Mouse (Mus musculus) layer of hippocampus, postnatal 14 days (tissue): ENCODE results near the gene Ugt3a2. TPM values are rescaled to one million over a fixed set of nuclear protein-coding genes. Genes with fewer than 3 reads are reported as not detected.

Experiments used
- DNase-seq, 2 experiments: peaks; one replicate each; pipeline ENCODE4 v3.0.0; 2021 to 2022; ENCODE audit warnings: low spot score in 2 of 2, mixed read lengths in 1 of 2
- long read RNA-seq, 2 experiments: library from polyadenylated mRNA; stranded (forward); transcript quantifications; one replicate each; pipeline ENCODE4 v2.0.0; 2021
- total RNA-seq, 2 experiments: library from RNA; stranded (reverse); gene quantifications; 2 replicates each; pipeline ENCODE4 v1.2.3; 2021

Gene Ugt3a2
- total RNA-seq, result not detected
- long read RNA-seq, experiment 1, result 0 reads
- long read RNA-seq, experiment 2, result 0 reads

DNA sequence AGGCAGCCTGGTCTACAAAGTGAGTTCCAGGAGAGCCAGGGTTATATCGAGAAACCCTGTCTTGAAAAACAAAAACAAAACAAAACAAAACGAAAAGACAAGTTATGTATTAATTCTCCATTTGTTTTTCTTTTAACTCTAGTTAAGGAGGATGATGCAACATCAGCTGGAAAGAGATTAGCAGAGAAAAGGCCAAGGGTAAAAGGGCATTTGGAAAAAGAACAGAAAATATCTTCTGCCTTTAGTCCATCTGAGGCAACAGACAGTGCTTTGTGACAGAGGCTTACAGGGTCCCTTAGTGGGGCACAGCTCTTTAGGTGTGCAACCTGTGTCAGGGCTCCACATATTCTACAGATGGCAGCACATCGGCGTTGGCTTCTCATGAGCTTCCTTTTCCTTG is at the start of gene Ugt3a2:
Gene Ugt3a2 (plus strand): TSS at position 210 of the 400 bp plus-strand sequence.
- DNase-seq, result no peak

DNA sequence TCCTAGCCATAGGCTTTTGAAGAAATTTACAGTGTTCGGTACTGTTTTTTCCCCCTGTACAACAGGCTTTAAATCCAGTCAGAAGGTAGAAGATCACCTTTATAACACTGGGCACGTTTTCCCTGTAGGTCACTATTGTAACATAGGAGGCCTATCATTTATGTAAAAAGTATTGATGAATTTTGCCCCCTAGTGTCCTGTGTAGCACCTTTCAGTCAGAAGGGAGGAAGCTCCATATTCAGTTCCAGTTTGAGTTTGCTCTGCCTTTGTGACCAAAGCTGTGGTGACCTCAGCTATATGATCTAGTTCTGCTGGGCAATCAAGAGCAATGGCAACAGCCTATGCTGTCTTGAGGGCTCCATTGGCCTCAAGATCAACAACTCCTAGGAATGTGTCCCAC is 45.7 kb upstream of the Ugt3a2 start:
- DNase-seq, result no peak

DNA sequence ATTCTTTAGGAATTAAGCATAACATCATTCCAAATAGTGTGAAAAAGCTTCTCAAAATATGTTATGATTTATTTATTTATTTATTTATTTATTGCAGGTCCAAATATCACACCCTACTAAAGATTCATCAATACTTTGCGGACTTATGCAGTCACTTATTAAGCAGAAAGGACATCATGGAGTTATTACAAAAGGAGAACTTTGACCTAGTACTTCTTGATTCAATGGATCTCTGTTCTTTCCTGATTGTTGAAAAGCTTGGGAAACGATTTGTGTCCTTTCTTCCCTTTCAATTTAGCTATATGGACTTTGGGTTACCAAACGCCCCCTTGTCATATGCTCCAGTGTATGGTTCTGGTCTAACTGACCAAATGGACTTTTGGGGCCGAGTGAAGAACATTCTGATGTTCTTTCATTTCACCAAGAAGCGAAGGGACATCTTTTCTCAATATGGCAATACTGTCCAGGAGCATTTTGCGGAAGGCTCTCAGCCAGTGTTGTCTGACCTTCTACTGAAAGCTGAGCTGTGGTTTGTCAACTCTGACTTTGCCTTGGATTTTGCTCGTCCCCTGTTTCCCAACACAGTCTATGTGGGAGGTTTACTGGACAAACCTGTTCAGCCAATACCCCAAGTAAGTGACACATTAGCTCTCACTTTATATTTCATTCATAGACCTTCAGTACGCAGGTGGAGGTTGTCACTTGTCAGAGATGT is 29.2 kb upstream of the Ugt3a2 start:
- no peak for DNase-seq

DNA sequence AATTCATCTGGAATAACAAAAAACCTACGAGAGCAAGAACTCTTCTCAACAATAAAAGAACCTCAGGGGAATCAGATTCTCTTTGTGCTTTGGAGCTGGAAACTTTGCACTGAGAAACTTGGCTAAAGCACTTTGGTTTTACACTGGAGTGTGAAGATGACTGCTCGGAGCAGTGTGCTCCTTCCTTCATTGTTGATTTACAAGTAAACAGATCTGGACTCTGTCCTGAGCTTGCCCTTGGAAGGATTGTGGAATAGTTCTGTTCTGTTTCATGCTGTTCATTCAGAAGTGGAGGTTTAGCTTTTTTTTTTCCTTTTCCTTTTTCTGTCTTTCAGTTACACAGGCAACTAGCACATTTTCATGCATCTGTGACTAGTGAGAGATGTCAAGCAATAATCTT is 754 bp upstream of the Ugt3a2 start:
- no peak for DNase-seq

DNA sequence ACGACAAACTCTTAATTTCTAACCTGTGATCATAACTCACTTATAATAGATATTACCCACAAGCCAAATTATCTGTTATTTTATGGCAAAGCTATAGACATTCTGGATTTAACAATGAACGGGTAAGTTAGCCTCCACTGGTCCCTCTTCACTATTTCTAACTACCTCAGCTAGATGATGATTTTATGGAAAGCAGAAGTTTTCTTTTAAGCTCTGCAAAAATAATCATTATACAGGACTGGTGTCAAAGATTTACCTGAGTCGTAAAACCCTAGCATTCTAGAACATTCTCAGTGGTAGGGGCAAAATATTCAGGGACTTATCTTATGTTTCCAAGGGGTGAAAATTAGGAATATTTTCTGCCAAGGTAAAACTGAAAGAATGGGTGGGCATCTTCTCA is 1.3 kb downstream of the Ugt3a2 start:
- no peak for DNase-seq

DNA sequence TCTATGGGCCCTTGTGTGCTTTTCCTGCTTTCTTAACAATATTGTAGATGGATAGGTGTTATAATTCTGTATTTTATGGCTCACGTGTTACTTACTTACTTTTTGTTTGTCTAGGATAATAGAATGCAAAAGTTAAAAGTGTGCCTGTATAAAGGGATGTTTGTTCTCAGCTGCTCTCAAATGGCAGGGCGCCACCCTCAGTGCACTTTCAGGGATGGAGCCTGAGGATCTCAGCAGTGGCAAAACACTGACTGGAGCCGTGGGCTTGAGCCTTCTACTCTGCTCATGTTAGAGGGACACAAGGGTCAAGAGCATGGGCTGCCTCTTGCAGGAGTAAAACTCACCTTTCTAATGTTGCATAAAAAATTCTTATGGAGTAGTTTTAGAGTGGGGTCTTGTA is 1.7 kb downstream of the Ugt3a2 start:
- no peak for DNase-seq

- DNase-seq, result no peak
Measured at GRCm38 (mm10) chr15:9348739-9349138, 13.4 kb downstream of the Ugt3a2 start.

DNA sequence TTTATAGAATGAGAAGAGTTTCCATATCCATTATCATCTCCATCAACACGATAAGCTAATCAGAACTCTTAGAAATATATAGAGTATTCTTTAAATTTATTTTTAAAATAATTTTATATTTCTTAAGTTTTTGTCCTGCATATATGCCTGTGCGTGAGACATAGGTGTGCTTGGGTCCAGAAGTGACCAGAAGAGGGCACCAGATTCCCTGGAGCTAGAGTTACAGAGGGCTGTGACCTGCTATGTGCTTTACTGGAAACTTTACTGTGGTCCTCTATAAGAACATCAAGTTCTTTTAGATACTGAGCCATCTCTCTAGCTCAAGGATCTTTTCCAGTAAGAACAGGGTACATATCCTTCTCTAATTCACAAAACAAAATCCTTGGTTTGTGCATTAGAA is 27.5 kb downstream of the Ugt3a2 start:
- no peak for DNase-seq

GRCm38 (mm10) chr15:9368774-9369173 is 33.4 kb downstream of the Ugt3a2 start:
- no peak for DNase-seq

GRCm38 (mm10) chr15:9376281-9376680 is 40.9 kb downstream of the Ugt3a2 start:
- no peak for DNase-seq

DNA sequence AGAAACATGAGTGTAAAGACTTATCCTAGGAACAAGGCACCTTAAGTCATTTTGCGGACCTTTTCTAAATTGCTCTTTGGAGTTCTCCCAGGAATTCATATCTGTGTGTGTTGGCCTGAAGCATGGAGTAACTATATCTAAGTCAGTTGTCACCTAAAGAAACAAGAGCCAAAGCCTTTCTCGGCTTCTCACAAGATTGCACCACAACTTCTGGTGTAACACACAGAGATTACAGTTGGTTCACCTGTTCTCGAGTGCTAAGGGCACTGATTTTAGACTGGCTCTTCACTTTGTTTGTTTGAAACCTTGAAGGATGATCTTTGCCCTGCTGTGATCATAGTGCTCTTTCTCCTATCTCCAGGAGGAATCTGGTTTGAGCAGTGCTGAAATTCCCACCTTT is 74.1 kb downstream of the Ugt3a2 start:
- no peak for DNase-seq

Other genes with a start within 250 kb of the Ugt3a2 start
- gene Lmbrd2, start 195.0 kb upstream of the Ugt3a2 start, total RNA-seq, result 10 to 100 TPM; 56.1 to 57.0 TPM
- 1 to 10 TPM; 4.9 to 5.7 TPM for gene Skp2, start 180.1 kb upstream of the Ugt3a2 start, total RNA-seq
- not detected for gene Ugt3a1, start 58.7 kb upstream of the Ugt3a2 start, total RNA-seq
- 1 to 10 TPM; 5.3 to 6.5 TPM for gene Capsl, start 100.5 kb downstream of the Ugt3a2 start, total RNA-seq
- gene Il7r, start 194.6 kb downstream of the Ugt3a2 start, total RNA-seq, result under 1 TPM; 0.39 to 0.52 TPM